Mouse (Mus musculus): ENCODE data around the gene Zhx3. TPM values are rescaled to one million over a fixed set of nuclear protein-coding genes. Genes with fewer than 3 reads are reported as not detected.
A peak's percentile ranks its signal among the peaks of the same experiment; 100 is the strongest.

Zhx3 gene
- polyA plus RNA-seq, 1 experiment from 2014 or later, result 16.9 TPM

DNA sequence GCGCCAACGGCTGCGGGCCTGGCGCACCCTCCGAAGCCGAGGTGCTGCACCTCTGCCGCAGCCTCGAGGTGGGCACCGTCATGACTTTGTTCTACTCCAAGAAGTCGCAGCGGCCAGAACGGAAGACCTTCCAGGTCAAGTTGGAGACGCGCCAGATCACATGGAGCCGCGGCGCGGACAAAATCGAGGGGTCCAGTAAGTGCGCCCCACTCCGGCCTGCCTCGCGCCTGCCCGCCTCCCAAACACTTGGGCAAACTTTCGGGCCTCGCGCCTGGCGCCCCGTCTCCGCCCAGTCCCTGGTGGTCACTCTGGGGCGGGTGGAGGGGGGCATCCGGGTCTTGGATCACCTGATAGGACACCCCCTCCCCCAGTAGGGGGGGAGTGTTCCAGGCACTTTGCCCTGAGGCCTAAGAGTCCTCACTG lies 140.9 kb downstream of the Zhx3 start:
- Histone ChIP-seq H3K27me3 (ENCODE audit: control insufficient read depth, insufficient read depth, low read length) (no peaks in the 10 kb centered on the region), H3K4me1 (ENCODE audit: control insufficient read depth, insufficient read depth, low read length) (peaks cover 39% of the 10 kb centered on the region), H3K4me3 (replicated peaks; ENCODE audit: low read depth, low read length) (peak overlapping the region; percentile 89), H3K27ac (replicated peaks; ENCODE audit: low read depth, low read length) (peak overlapping the region; percentile 99), H3K9me3 (ENCODE audit: control insufficient read depth, low read length) (no peaks in the 10 kb centered on the region), H3K9ac (replicated peaks; ENCODE audit: low read length) (peak overlapping the region; percentile 100), H3K4me2 (ENCODE audit: low read length) (peak overlapping the region; percentile 75), H3K36me3 (ENCODE audit: control insufficient read depth, insufficient read depth, low read length) (peaks cover 22% of the 10 kb centered on the region)
- ATAC-seq (ENCODE audit: low FRiP score, low TSS enrichment) (peak; percentile 10), DNase-seq (no peak)
- 0% methylated on average over 32 of the region's 32 CpGs for WGBS

- peaks cover 39% of the 10 kb centered on the region for H3K4me1 ChIP-seq (ENCODE audit: control insufficient read depth, insufficient read depth, low read length)
- DNase-seq, result peak; percentile 98
- under 1% methylated on average over 74 of the region's 99 CpGs for WGBS
Measured at GRCm38 (mm10) chr2:160731117-160731838, 141.5 kb downstream of the Zhx3 start, which contains the start of gene Plcg1. TSS of gene Plcg1 (plus strand) at chr2:160731300.

DNA sequence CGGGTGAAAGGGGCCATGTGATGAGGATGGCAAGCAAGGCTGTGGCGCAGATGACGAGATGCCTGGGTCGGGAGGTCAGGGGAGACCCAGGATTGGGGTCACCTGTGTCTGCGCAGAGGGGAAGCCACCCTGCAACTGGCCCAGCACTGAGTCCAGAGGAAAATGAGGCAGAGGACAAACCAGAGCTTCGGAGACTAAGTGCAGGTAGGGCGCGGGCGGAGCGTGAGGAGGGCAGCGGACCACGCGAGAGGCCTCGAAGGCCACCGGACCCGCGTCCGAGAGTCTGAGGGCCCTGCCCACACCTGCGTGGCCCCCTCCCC lies 142.0 kb downstream of the Zhx3 start:
- H3K27ac ChIP-seq (replicated peaks; ENCODE audit: low read depth, low read length), result peak overlapping the region; percentile 99
- H3K4me2 ChIP-seq (ENCODE audit: low read length), result peak overlapping the region; percentile 75
- peaks cover 18% of the 10 kb centered on the region for H3K36me3 ChIP-seq (ENCODE audit: control insufficient read depth, insufficient read depth, low read length)
- H3K9me3 ChIP-seq (ENCODE audit: control insufficient read depth, low read length), result no peaks in the 10 kb centered on the region
- 8% methylated on average over 18 of the region's 19 CpGs for WGBS
- no peak for ATAC-seq (ENCODE audit: low FRiP score, low TSS enrichment)
- no peak for DNase-seq
- H3K9ac ChIP-seq (replicated peaks; ENCODE audit: low read length), result peak overlapping the region; percentile 100
- H3K27me3 ChIP-seq (ENCODE audit: control insufficient read depth, insufficient read depth, low read length), result no peaks in the 10 kb centered on the region
- H3K4me3 ChIP-seq (replicated peaks; ENCODE audit: low read depth, low read length), result peak overlapping the region; percentile 89
- peaks cover 39% of the 10 kb centered on the region for H3K4me1 ChIP-seq (ENCODE audit: control insufficient read depth, insufficient read depth, low read length)

More at GRCm38 (mm10) chr2:160731117-160731838, 141.5 kb downstream of the Zhx3 start, which contains the start of gene Plcg1:
- H3K9me3 ChIP-seq (ENCODE audit: control insufficient read depth, low read length), result no peaks in the 10 kb centered on the region
- H3K27me3 ChIP-seq (ENCODE audit: control insufficient read depth, insufficient read depth, low read length), result no peaks in the 10 kb centered on the region
- H3K4me2 ChIP-seq (ENCODE audit: low read length), result peak within 1 kb of the TSS; percentile 75
- peaks cover 21% of the 10 kb centered on the region for H3K36me3 ChIP-seq (ENCODE audit: control insufficient read depth, insufficient read depth, low read length)
- peak within 1 kb of the TSS; percentile 99 for H3K27ac ChIP-seq (replicated peaks; ENCODE audit: low read depth, low read length)
- H3K9ac ChIP-seq (replicated peaks; ENCODE audit: low read length), result peak within 1 kb of the TSS; percentile 100
- H3K4me3 ChIP-seq (replicated peaks; ENCODE audit: low read depth, low read length), result peak within 1 kb of the TSS; percentile 89
- peak; percentile 95 for ATAC-seq (ENCODE audit: low FRiP score, low TSS enrichment)

- H3K9me3 ChIP-seq (ENCODE audit: control insufficient read depth, low read length), result no peaks in the 10 kb centered on the region
- peak overlapping the region; percentile 75 for H3K4me2 ChIP-seq (ENCODE audit: low read length)
- peaks cover 39% of the 10 kb centered on the region for H3K4me1 ChIP-seq (ENCODE audit: control insufficient read depth, insufficient read depth, low read length)
- H3K36me3 ChIP-seq (ENCODE audit: control insufficient read depth, insufficient read depth, low read length), result peaks cover 15% of the 10 kb centered on the region
- peak overlapping the region; percentile 89 for H3K4me3 ChIP-seq (replicated peaks; ENCODE audit: low read depth, low read length)
- peak overlapping the region; percentile 99 for H3K27ac ChIP-seq (replicated peaks; ENCODE audit: low read depth, low read length)
- WGBS, result 27% methylated on average over 17 of the region's 17 CpGs
- ATAC-seq (ENCODE audit: low FRiP score, low TSS enrichment) (no peak), DNase-seq (peak; percentile 60)
- peak overlapping the region; percentile 100 for H3K9ac ChIP-seq (replicated peaks; ENCODE audit: low read length)
- H3K27me3 ChIP-seq (ENCODE audit: control insufficient read depth, insufficient read depth, low read length), result no peaks in the 10 kb centered on the region
Measured at GRCm38 (mm10) chr2:160729851-160730796, 142.7 kb downstream of the Zhx3 start.

DNA sequence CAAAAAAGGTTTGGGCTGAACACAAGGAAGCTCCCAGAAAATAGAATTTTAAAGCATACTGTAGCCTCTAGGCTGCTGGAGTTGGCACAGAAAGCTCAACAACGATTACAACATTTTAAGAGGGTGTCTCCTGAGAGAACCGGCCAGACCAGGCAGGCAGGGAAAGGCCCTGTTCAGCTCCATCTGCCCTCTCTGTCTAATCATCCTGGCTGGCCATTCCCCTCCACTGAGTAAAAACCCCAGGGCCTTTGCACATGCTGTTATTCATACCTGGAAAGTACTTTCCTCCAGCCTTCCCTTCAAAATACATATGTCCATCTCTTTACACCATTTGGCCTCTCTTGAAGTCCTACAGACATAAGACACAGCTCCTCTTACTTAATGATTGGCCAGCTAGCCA lies 143.4 kb downstream of the Zhx3 start:
- H3K4me1 ChIP-seq (ENCODE audit: control insufficient read depth, insufficient read depth, low read length), result peaks cover 32% of the 10 kb centered on the region
- no peak overlapping the region for H3K9ac ChIP-seq (replicated peaks; ENCODE audit: low read length)
- no peak for ATAC-seq (ENCODE audit: low FRiP score, low TSS enrichment)
- peaks cover 16% of the 10 kb centered on the region for H3K36me3 ChIP-seq (ENCODE audit: control insufficient read depth, insufficient read depth, low read length)
- H3K27ac ChIP-seq (replicated peaks; ENCODE audit: low read depth, low read length), result no peak overlapping the region
- H3K9me3 ChIP-seq (ENCODE audit: control insufficient read depth, low read length), result no peaks in the 10 kb centered on the region
- WGBS, result 87% methylated on average over 2 of the region's 2 CpGs
- no peak overlapping the region for H3K4me3 ChIP-seq (replicated peaks; ENCODE audit: low read depth, low read length)
- no peak for DNase-seq
- H3K27me3 ChIP-seq (ENCODE audit: control insufficient read depth, insufficient read depth, low read length), result no peaks in the 10 kb centered on the region
- H3K4me2 ChIP-seq (ENCODE audit: low read length), result no peak overlapping the region

GRCm38 (mm10) chr2:160728972-160729371 lies 143.8 kb downstream of the Zhx3 start:
- no peak overlapping the region for H3K4me2 ChIP-seq (ENCODE audit: low read length)
- WGBS, result 91% methylated on average over 3 of the region's 3 CpGs
- H3K4me1 ChIP-seq (ENCODE audit: control insufficient read depth, insufficient read depth, low read length), result peaks cover 28% of the 10 kb centered on the region
- no peak overlapping the region for H3K27ac ChIP-seq (replicated peaks; ENCODE audit: low read depth, low read length)
- no peak overlapping the region for H3K4me3 ChIP-seq (replicated peaks; ENCODE audit: low read depth, low read length)
- DNase-seq, result no peak
- no peak overlapping the region for H3K9ac ChIP-seq (replicated peaks; ENCODE audit: low read length)
- no peaks in the 10 kb centered on the region for H3K9me3 ChIP-seq (ENCODE audit: control insufficient read depth, low read length)
- H3K27me3 ChIP-seq (ENCODE audit: control insufficient read depth, insufficient read depth, low read length), result no peaks in the 10 kb centered on the region
- peaks cover 16% of the 10 kb centered on the region for H3K36me3 ChIP-seq (ENCODE audit: control insufficient read depth, insufficient read depth, low read length)
- ATAC-seq (ENCODE audit: low FRiP score, low TSS enrichment), result no peak

DNA sequence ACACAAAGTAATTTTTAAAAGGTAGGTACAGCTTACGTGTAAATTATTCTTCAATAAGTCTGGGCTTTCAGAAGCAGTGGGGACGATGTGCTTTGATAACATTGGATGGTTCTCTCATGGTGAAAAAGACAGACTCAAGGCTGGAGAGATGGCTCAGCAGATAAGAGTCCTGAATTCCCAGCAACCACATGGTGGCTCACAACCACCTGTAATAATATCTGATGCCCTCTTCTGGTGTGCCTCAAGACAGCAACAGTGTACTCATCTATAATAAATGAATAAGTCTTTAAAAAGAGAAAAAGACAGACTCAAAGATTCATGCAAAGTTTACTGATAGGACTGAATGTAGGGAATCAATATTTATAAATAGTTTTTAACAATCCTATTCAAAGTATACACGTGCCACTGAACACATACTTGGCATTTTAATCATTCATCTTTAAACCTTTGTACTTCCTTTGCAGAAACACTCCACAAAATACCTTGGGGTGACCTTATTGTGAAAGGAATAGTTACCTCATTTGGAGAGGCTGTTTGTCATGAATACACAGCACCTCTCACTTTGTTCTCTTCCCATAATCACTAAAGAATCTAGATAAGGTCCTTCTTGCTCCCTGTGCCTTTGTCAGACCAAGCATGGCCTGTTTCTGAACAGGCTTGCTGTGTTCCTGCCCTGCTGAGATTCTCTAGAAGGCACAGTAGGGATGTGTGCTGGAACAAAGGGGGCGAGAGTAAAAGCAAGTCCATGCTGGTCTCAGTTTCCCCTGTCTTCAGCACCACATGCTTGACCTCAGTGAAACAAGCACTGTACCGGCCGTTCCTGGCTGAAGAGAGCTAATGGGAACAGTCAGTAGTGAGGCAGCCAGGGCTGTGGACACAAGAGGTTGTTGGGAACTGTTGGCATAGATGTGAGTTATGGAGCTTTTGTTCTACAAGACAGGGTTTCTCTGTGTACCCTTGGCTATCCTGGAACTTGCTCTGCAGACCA lies 146.6 kb downstream of the Zhx3 start:
- H3K4me1 ChIP-seq (ENCODE audit: control insufficient read depth, insufficient read depth, low read length), result peaks cover 9% of the 10 kb centered on the region; the same call in 1 of the 2 replicates
- H3K36me3 ChIP-seq (ENCODE audit: control insufficient read depth, insufficient read depth, low read length), result peaks cover 36% of the 10 kb centered on the region
- no peak overlapping the region for H3K4me2 ChIP-seq (ENCODE audit: low read length)
- H3K27me3 ChIP-seq (ENCODE audit: control insufficient read depth, insufficient read depth, low read length), result no peaks in the 10 kb centered on the region
- 85% methylated on average over 6 of the region's 6 CpGs for WGBS
- DNase-seq, result no peak
- H3K4me3 ChIP-seq (replicated peaks; ENCODE audit: low read depth, low read length), result no peak overlapping the region
- H3K27ac ChIP-seq (replicated peaks; ENCODE audit: low read depth, low read length), result no peak overlapping the region
- no peak overlapping the region for H3K9ac ChIP-seq (replicated peaks; ENCODE audit: low read length)
- no peaks in the 10 kb centered on the region for H3K9me3 ChIP-seq (ENCODE audit: control insufficient read depth, low read length)
- no peak for ATAC-seq (ENCODE audit: low FRiP score, low TSS enrichment)

- WGBS, result 90% methylated on average over 5 of the region's 5 CpGs
- no peak overlapping the region for H3K9ac ChIP-seq (replicated peaks; ENCODE audit: low read length)
- no peak overlapping the region for H3K27ac ChIP-seq (replicated peaks; ENCODE audit: low read depth, low read length)
- peaks cover 51% of the 10 kb centered on the region for H3K36me3 ChIP-seq (ENCODE audit: control insufficient read depth, insufficient read depth, low read length)
- H3K4me2 ChIP-seq (ENCODE audit: low read length), result no peak overlapping the region
- ATAC-seq (ENCODE audit: low FRiP score, low TSS enrichment), result no peak
- H3K27me3 ChIP-seq (ENCODE audit: control insufficient read depth, insufficient read depth, low read length), result no peaks in the 10 kb centered on the region
- DNase-seq, result no peak
- H3K9me3 ChIP-seq (ENCODE audit: control insufficient read depth, low read length), result no peaks in the 10 kb centered on the region
- no peaks in the 10 kb centered on the region for H3K4me1 ChIP-seq (ENCODE audit: control insufficient read depth, insufficient read depth, low read length)
- no peak overlapping the region for H3K4me3 ChIP-seq (replicated peaks; ENCODE audit: low read depth, low read length)
Measured at GRCm38 (mm10) chr2:160724536-160724935, 148.3 kb downstream of the Zhx3 start.
